Mouse (Mus musculus): Measurements from ENCODE around the gene 3425401B19Rik. TPM values are rescaled to one million over a fixed set of nuclear protein-coding genes. Genes with fewer than 3 reads are reported as not detected.

Gene 3425401B19Rik
- total and polyA plus RNA-seq, 3 experiments: not detected

DNA sequence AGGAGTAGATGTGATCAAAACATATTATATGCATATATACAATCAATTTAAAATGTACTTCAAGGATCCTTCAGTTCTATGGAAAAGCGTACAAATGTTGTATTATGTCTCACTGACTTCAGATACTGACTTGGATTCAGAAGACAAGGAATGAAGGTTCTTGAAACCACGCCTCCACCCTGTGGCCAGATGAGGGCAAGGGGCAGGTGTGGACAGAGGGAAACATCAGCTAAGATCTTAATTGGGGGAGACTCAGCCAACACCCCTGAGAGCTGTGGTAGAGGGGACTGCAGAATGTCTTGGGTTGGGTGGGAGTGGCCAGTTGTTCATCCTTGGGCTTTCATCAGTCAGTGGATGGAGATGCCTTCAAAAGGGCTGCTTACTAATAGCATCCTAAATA lies 30.4 kb upstream of the 3425401B19Rik start:
- H3K9ac ChIP-seq (ENCODE audit: control insufficient read depth, low read depth, low read length, poor library complexity, severe bottlenecking): no peak overlapping the region
- H3K4me1 ChIP-seq (ENCODE audit: control insufficient read depth in 1 of 2, insufficient read depth in 2 of 2, low read length in 2 of 2): no peaks in the 10 kb centered on the region
- no peaks in the 10 kb centered on the region for H3K27me3 ChIP-seq (ENCODE audit: control insufficient read depth in 1 of 2, insufficient read depth in 2 of 2, low read length in 2 of 2)
- TF ChIP-seq POLR2A (IDR thresholded peaks at IDR 0.05; ENCODE audit: control insufficient read depth in 1 of 2, insufficient read depth in 1 of 2, low read depth in 1 of 2, low read length in 2 of 2, poor library complexity in 1 of 2): no peak
- TF ChIP-seq GATA1 (IDR thresholded peaks at IDR 0.05; ENCODE audit: low read depth, low read length): no peak
- no peak for TF ChIP-seq BHLHE40 (IDR thresholded peaks at IDR 0.05; ENCODE audit: borderline replicate concordance, low read depth, low read length)
- no peak for TF ChIP-seq EP300 (IDR thresholded peaks at IDR 0.05; ENCODE audit: low read depth in 1 of 2, low read length in 2 of 2)
- no peak for TF ChIP-seq ZC3H11A (IDR thresholded peaks at IDR 0.05; ENCODE audit: low read depth, low read length)
- TF ChIP-seq RCOR1 (IDR thresholded peaks at IDR 0.05; ENCODE audit: low read depth, low read length): no peak
- no peak for TF ChIP-seq TAL1 (IDR thresholded peaks at IDR 0.05; ENCODE audit: low read length)
- TF ChIP-seq HCFC1 (IDR thresholded peaks at IDR 0.05; ENCODE audit: low read depth, low read length): no peak
- no peak for TF ChIP-seq TCF12 (IDR thresholded peaks at IDR 0.05; ENCODE audit: low read depth, low read length)
- no peak for TF ChIP-seq MXI1 (IDR thresholded peaks at IDR 0.05; ENCODE audit: low read depth, low read length)
- no peak overlapping the region for H3K4me3 ChIP-seq (ENCODE audit: control insufficient read depth in 1 of 2, insufficient read depth in 1 of 2, low read depth in 2 of 2, low read length in 2 of 2)
- H3K9me3 ChIP-seq (replicated peaks; ENCODE audit: insufficient read depth, low read length): no peaks in the 10 kb centered on the region
- H3K36me3 ChIP-seq (ENCODE audit: control insufficient read depth in 1 of 2, insufficient read depth in 2 of 2, low read length in 2 of 2): no peaks in the 10 kb centered on the region
- H3K27ac ChIP-seq (ENCODE audit: control insufficient read depth, low read depth, low read length): no peak overlapping the region
- H3K79me2 ChIP-seq (ENCODE audit: control insufficient read depth, insufficient read depth, low read length, poor library complexity): no peaks in the 10 kb centered on the region
- no peak for DNase-seq (ENCODE audit: low read depth, low spot score)

DNA sequence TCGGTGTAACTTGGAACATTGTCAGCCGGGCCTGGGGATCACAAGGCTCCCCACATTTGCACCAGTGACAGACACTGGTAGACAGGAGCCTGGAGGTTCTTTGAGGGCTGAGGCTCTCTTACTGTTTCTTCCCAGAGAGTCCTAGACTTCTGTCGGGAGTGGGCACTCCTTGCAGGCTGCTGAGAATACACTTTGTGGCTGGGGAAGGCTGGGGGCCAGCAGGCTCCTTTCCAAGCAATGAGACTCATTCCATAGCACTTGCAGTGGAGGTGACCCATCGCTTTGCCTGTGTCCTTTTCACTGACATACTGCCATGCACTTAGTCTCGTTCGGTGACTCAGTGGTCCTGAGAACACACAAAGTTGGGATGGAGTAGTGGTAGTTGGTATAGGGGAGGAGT lies 30.0 kb upstream of the 3425401B19Rik start:
- no peaks in the 10 kb centered on the region for H3K4me1 ChIP-seq (ENCODE audit: control insufficient read depth in 1 of 2, insufficient read depth in 2 of 2, low read length in 2 of 2)
- H3K9ac ChIP-seq (ENCODE audit: control insufficient read depth, low read depth, low read length, poor library complexity, severe bottlenecking): no peak overlapping the region
- no peaks in the 10 kb centered on the region for H3K79me2 ChIP-seq (ENCODE audit: control insufficient read depth, insufficient read depth, low read length, poor library complexity)
- no peaks in the 10 kb centered on the region for H3K27me3 ChIP-seq (ENCODE audit: control insufficient read depth in 1 of 2, insufficient read depth in 2 of 2, low read length in 2 of 2)
- no peaks in the 10 kb centered on the region for H3K36me3 ChIP-seq (ENCODE audit: control insufficient read depth in 1 of 2, insufficient read depth in 2 of 2, low read length in 2 of 2)
- no peak for TF ChIP-seq ELF1 (IDR thresholded peaks at IDR 0.05; ENCODE audit: low read depth, low read length)
- TF ChIP-seq SMC3 (IDR thresholded peaks at IDR 0.05; ENCODE audit: low read depth, low read length): no peak
- TF ChIP-seq ZKSCAN1 (IDR thresholded peaks at IDR 0.05; ENCODE audit: low read depth, low read length): no peak
- no peak for TF ChIP-seq MAZ (IDR thresholded peaks at IDR 0.05; ENCODE audit: low read depth, low read length)
- H3K9me3 ChIP-seq (replicated peaks; ENCODE audit: insufficient read depth, low read length): no peaks in the 10 kb centered on the region
- no peak for DNase-seq (ENCODE audit: low read depth, low spot score)
- H3K27ac ChIP-seq (ENCODE audit: control insufficient read depth, low read depth, low read length): no peak overlapping the region
- H3K4me3 ChIP-seq (ENCODE audit: control insufficient read depth in 1 of 2, insufficient read depth in 1 of 2, low read depth in 2 of 2, low read length in 2 of 2): no peak overlapping the region

DNA sequence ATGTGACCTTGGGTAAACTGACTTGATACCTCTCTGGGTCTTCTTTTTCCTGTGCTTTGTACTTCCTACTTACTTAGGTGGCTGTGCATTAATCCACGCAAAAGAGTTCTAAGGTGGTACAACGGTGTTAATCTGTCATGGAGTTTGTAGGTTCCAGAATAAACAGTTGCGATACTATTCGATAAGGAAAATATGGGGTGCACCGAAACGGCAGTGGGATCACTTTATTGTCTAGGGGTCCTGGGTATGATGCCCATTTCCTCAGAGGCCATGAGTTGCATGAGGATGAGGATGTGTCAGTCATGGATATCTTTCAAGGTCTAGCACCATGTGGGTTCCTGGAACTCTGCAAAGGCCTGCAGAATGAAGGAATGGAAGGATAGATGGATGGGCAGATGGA lies 24.8 kb upstream of the 3425401B19Rik start:
- H3K36me3 ChIP-seq (ENCODE audit: control insufficient read depth in 1 of 2, insufficient read depth in 2 of 2, low read length in 2 of 2): no peaks in the 10 kb centered on the region
- H3K4me3 ChIP-seq (ENCODE audit: control insufficient read depth in 1 of 2, insufficient read depth in 1 of 2, low read depth in 2 of 2, low read length in 2 of 2): no peak overlapping the region
- DNase-seq (ENCODE audit: low read depth, low spot score): no peak
- no peaks in the 10 kb centered on the region for H3K79me2 ChIP-seq (ENCODE audit: control insufficient read depth, insufficient read depth, low read length, poor library complexity)
- no peaks in the 10 kb centered on the region for H3K9me3 ChIP-seq (replicated peaks; ENCODE audit: insufficient read depth, low read length)
- H3K9ac ChIP-seq (ENCODE audit: control insufficient read depth, low read depth, low read length, poor library complexity, severe bottlenecking): no peak overlapping the region
- no peak overlapping the region for H3K27ac ChIP-seq (ENCODE audit: control insufficient read depth, low read depth, low read length)
- no peaks in the 10 kb centered on the region for H3K27me3 ChIP-seq (ENCODE audit: control insufficient read depth in 1 of 2, insufficient read depth in 2 of 2, low read length in 2 of 2)
- no peaks in the 10 kb centered on the region for H3K4me1 ChIP-seq (ENCODE audit: control insufficient read depth in 1 of 2, insufficient read depth in 2 of 2, low read length in 2 of 2)
- TF ChIP-seq GATA1 (IDR thresholded peaks at IDR 0.05; ENCODE audit: low read depth, low read length): no peak
- TF ChIP-seq MXI1 (IDR thresholded peaks at IDR 0.05; ENCODE audit: low read depth, low read length): no peak
- no peak for TF ChIP-seq GABPA (IDR thresholded peaks at IDR 0.05; ENCODE audit: low read depth, low read length)
- no peak for TF ChIP-seq EP300 (IDR thresholded peaks at IDR 0.05; ENCODE audit: low read depth in 1 of 2, low read length in 2 of 2)
- TF ChIP-seq KAT2A (conservative IDR thresholded peaks at IDR 0.05; ENCODE audit: low read depth, low read length): no peak
- no peak for TF ChIP-seq USF1 (IDR thresholded peaks at IDR 0.05; ENCODE audit: low read depth, low read length)
- no peak for TF ChIP-seq POLR2AphosphoS5 (IDR thresholded peaks at IDR 0.05; ENCODE audit: borderline replicate concordance, low read depth, low read length)
- no peak for TF ChIP-seq NELFE (IDR thresholded peaks at IDR 0.05; ENCODE audit: low read depth, low read length)
- TF ChIP-seq ZMIZ1 (IDR thresholded peaks at IDR 0.05; ENCODE audit: low read depth, low read length): no peak
- TF ChIP-seq UBTF (IDR thresholded peaks at IDR 0.05; ENCODE audit: borderline replicate concordance, insufficient read depth, low read depth, low read length): no peak
- no peak for TF ChIP-seq SIN3A (IDR thresholded peaks at IDR 0.05; ENCODE audit: low read length)
- TF ChIP-seq MEF2A (IDR thresholded peaks at IDR 0.05; ENCODE audit: extremely low read depth, insufficient replicate concordance, low read depth, low read length, poor library complexity, severe bottlenecking): no peak
- no peak for TF ChIP-seq CHD2 (IDR thresholded peaks at IDR 0.05; ENCODE audit: low read length)
- TF ChIP-seq BHLHE40 (IDR thresholded peaks at IDR 0.05; ENCODE audit: borderline replicate concordance, low read depth, low read length): no peak
- TF ChIP-seq E2F4 (IDR thresholded peaks at IDR 0.05; ENCODE audit: borderline replicate concordance, low read depth, low read length): no peak
- no peak for TF ChIP-seq NRF1 (IDR thresholded peaks at IDR 0.05; ENCODE audit: insufficient read depth, low read depth, low read length, poor library complexity, severe bottlenecking)
- no peak for TF ChIP-seq JUND (IDR thresholded peaks at IDR 0.05; ENCODE audit: low read depth, low read length)

Data from MEL (cell line).